Mouse (Mus musculus) cortical plate, adult 2 months (tissue): ENCODE results near the gene Cdkl4.

Source experiments
- CTCF ChIP-seq: fragments of 200-500 bp; IDR thresholded peaks from 2 replicates; pipeline ENCODE4 v1.5.1; 2011; ENCODE audit warnings: mild to moderate bottlenecking, control low read depth, low read length; ENCODE audit not compliant: insufficient read depth; ENCODE audit errors: extremely low read depth
- POLR2A ChIP-seq: fragments of 200-500 bp; IDR thresholded peaks from 2 replicates; pipeline ENCODE4 v1.6.1; 2011; ENCODE audit warnings: mild to moderate bottlenecking, low read length, control low read depth; ENCODE audit not compliant: insufficient read depth; ENCODE audit errors: extremely low read depth

GRCm38 (mm10) chr17:80476496-80476895 is 101.1 kb downstream of the Cdkl4 start:
- TF ChIP-seq POLR2A (no peak), CTCF (no peak)
